Mouse (Mus musculus): ENCODE results near the gene Adsl.

Gene Adsl

DNA sequence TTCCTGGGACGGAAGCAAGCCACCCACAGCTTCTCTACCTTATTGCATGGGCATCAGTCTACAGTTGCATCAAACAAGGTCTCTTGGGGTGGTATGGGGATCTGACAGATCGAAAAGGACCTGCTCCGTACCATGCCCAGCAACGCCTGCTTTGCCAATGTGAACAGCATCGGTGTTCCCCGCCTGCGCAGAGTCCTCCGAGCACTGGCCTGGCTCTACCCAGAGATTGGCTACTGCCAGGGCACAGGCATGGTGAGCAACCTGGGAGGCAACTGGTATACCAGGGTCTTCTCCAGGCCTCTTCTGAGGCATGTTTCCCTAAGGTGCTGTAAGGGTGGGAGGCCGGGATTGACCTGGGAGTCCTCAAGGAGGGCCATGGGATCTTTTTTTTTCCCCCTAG lies 59.0 kb downstream of the Adsl start:
- DNase-seq (ENCODE audit: low spot score in 2 of 2): no peak

- DNase-seq (ENCODE audit: low spot score in 2 of 2): no peak
These were observed 59.6 kb downstream of the Adsl start for GRCm38 (mm10) chr15:81007905-81008304.

DNA sequence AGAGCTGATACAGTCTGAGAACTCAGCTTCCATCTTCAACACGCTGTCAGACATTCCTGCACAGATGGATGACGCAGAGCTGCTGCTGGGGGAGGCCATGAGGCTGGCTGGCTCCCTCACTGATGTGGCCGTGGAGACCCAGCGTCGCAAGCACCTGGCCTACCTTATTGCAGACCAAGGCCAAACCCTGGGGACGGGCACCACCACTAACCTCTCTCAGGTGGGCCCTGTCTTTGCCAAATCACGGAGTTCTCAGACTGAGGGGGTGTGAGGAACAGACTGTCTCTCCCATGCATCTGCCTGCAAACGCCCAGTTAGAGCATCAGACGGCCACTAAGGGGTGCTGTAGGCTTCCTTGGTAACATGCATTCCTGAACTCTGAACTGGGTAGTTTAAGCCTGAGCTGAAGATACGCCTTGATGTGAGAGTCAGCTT lies 60.4 kb downstream of the Adsl start:
- no peak for DNase-seq (ENCODE audit: low spot score in 2 of 2)

- DNase-seq (ENCODE audit: low spot score in 2 of 2): no peak
These were observed 61.8 kb downstream of the Adsl start for GRCm38 (mm10) chr15:81010114-81010513.

GRCm38 (mm10) chr15:81011523-81011922 lies 63.2 kb downstream of the Adsl start:
- DNase-seq (ENCODE audit: low spot score in 2 of 2): no peak

- no peak for DNase-seq (ENCODE audit: low spot score in 2 of 2)
These were observed 64.1 kb downstream of the Adsl start for GRCm38 (mm10) chr15:81012359-81012758.

- DNase-seq (ENCODE audit: low spot score in 2 of 2): no peak
These were observed 64.9 kb downstream of the Adsl start for GRCm38 (mm10) chr15:81013186-81013585.

GRCm38 (mm10) chr15:81015068-81015744 lies 66.9 kb downstream of the Adsl start:
- DNase-seq (ENCODE audit: low spot score in 2 of 2): no peak

GRCm38 (mm10) chr15:81016488-81016887 lies 68.2 kb downstream of the Adsl start:
- DNase-seq (ENCODE audit: low spot score in 2 of 2): no peak

DNA sequence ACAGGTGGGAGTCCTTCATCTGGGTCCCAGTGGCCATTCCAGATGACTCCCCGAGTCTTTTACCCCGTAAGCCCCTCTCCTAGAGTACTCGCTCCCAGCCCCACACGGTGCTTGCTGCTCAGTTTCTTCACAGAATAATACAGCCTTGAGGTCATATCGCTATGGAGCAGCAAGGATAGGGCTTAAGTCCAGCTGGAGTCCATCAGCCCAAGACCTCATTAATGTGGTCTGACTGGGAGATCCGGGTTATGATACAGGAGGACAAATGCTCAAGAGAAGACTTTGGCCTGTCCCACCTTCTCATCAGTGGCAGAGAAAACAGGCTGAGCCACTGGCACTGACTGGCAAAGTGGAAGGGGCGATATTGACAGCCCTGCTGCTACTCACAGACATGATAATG lies 69.0 kb downstream of the Adsl start:
- no peak for DNase-seq (ENCODE audit: low spot score in 2 of 2)
